In the genomic region with DNA sequence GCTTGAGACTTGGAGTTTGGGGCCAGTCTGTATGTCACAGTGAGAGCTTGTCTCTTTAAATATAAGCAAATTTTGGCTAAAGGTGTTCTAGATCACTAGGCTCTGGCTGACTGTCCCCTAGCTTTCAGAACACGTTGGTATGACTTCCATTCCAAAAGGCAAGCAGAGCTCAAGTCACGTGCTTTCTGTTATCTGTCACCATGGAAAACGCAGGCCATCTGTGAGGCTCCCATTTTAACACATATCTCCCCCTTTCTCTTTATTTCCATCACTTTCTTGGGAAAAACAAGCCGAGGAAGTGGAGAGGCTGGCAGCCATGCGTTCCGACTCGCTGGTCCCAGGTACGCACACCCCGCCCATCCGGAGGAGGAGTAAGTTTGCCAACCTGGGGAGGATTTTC, we compare ENCODE assay signal across 21 mouse cellular contexts.
DNase-seq lines count a peak whose midpoint lies in the region; TF ChIP-seq lines count a peak whose summit lies in the region.
"Had no signal": no experiment of that assay in that cellular context is flagged by ENCODE, and none has a peak within 500 bp of the region (broad histone marks: within the 10 kb centered on the region; RNA-seq: fewer than 3 reads in every experiment).

No protein-coding gene starts in this region.

- peak overlapping the region; percentile 67 for H3K27ac ChIP-seq in layer of hippocampus, adult 2 months
- H3K27ac ChIP-seq: embryonic facial prominence, embryonic 13.5 days; forebrain, embryonic 12.5 days; gastrocnemius, adult 2 months; heart, embryonic 10.5 days; heart, embryonic 15.5 days; hindbrain, embryonic 13.5 days; hindbrain, postnatal 0 days had no signal

- no peak for TF ChIP-seq CTCF in layer of hippocampus, adult 2 months (conservative IDR thresholded peaks at IDR 0.05)

- H3K4me3 ChIP-seq in layer of hippocampus, adult 2 months = peak overlapping the region; percentile 50
- H3K4me3 ChIP-seq: embryonic facial prominence, embryonic 13.5 days; forebrain, embryonic 12.5 days; gastrocnemius, adult 2 months; heart, embryonic 10.5 days; heart, embryonic 15.5 days; hindbrain, embryonic 13.5 days had no signal

- DNase-seq in layer of hippocampus, adult 18-20 months (ENCODE audit: low spot score in 2 of 2) = peak; percentile 35 to 79
- DNase-seq in layer of hippocampus, adult 9-10 months (ENCODE audit: low spot score) = no peak
- peak; percentile 47 to 73 for DNase-seq in right cerebral cortex, postnatal 10 days (ENCODE audit: low spot score in 2 of 2)
- DNase-seq in right cerebral cortex, postnatal 14 days = no peak
- peak; percentile 46 to 56 for DNase-seq in layer of hippocampus, adult 2 months (ENCODE audit: low spot score in 2 of 2)
- no peak for DNase-seq in cerebellum, postnatal 25 days
- DNase-seq: adrenal gland, adult 2 months; adrenal gland, postnatal 25 days; cerebellum, adult 11 months; cerebellum, adult 8-10 months; cerebellum, postnatal 36 days; gastrocnemius, adult 2 months; gastrocnemius, postnatal 36 days; heart, adult 18-20 months; heart, postnatal 14 days had no signal

Comparison
In these comparisons a context has a peak if more than half of its experiments do, and no peak if none do; other contexts are left out.
1. DNase-seq: peak in layer of hippocampus, adult 18-20 months (2 of 2), right cerebral cortex, postnatal 10 days (2 of 2) and layer of hippocampus, adult 2 months (2 of 2); none in layer of hippocampus, adult 9-10 months (single experiment), right cerebral cortex, postnatal 14 days (single experiment) and cerebellum, postnatal 25 days (0 of 2).